Mouse (Mus musculus) cerebellum, adult 2 months (tissue): ENCODE data around the gene Slc16a5. TPM values are rescaled to one million over a fixed set of nuclear protein-coding genes. Genes with fewer than 3 reads are reported as not detected.

Source experiments
- DNase-seq, 2 experiments: peaks; one replicate each; pipeline ENCODE4 v3.0.0; 2021
- H3K27ac ChIP-seq: fragments of 200-500 bp; 2 replicates; pipeline ENCODE4 v1.5.1; 2012; ENCODE audit warnings: low read length, control low read depth, inconsistent platforms; ENCODE audit not compliant: insufficient read depth
- H3K27me3 ChIP-seq: fragments of 200-500 bp; 2 replicates; pipeline ENCODE4 v1.6.1; 2012; ENCODE audit warnings: inconsistent platforms, mild to moderate bottlenecking, low read length, moderate library complexity; ENCODE audit not compliant: control insufficient read depth, insufficient read depth
- H3K4me1 ChIP-seq: fragments of 200-500 bp; 2 replicates; pipeline ENCODE4 v1.6.1; 2011; ENCODE audit warnings: low read length; ENCODE audit not compliant: control insufficient read depth, insufficient read depth
- H3K4me3 ChIP-seq: fragments of 200-500 bp; replicated peaks from 2 replicates; pipeline ENCODE3; 2011; ENCODE audit warnings: mild to moderate bottlenecking, low read depth, low read length, control low read depth; ENCODE audit not compliant: insufficient read depth
- CTCF ChIP-seq: fragments of 200-500 bp; IDR thresholded peaks from 2 replicates; pipeline ENCODE4 v1.5.1; 2011; ENCODE audit warnings: low read depth, mild to moderate bottlenecking, control low read depth, low read length, moderate library complexity, borderline replicate concordance; ENCODE audit not compliant: insufficient read depth
- POLR2A ChIP-seq: fragments of 200-500 bp; IDR thresholded peaks from 2 replicates; pipeline ENCODE4 v1.6.1; 2011; ENCODE audit warnings: low read length, control low read depth, borderline replicate concordance; ENCODE audit not compliant: insufficient read depth
- WGBS: fragments of 180-500 bp; shearing (Covaris S2); methylation state at CpG from one replicate; pipeline ENCODE4 v1.1.7; 2018; 5-methylcytosine and 5-hydroxymethylcytosine counted together
- polyA plus RNA-seq: library from polyadenylated mRNA; depleted of rRNA; stranded (reverse); fragments of >200 nt; gene quantifications from 2 replicates; pipeline ENCODE4 v1.2.3, GENCODE M21; 2012; rRNA removed

Slc16a5 gene
- polyA plus RNA-seq: 0.08 and 0.25 TPM in 2 replicates

DNA sequence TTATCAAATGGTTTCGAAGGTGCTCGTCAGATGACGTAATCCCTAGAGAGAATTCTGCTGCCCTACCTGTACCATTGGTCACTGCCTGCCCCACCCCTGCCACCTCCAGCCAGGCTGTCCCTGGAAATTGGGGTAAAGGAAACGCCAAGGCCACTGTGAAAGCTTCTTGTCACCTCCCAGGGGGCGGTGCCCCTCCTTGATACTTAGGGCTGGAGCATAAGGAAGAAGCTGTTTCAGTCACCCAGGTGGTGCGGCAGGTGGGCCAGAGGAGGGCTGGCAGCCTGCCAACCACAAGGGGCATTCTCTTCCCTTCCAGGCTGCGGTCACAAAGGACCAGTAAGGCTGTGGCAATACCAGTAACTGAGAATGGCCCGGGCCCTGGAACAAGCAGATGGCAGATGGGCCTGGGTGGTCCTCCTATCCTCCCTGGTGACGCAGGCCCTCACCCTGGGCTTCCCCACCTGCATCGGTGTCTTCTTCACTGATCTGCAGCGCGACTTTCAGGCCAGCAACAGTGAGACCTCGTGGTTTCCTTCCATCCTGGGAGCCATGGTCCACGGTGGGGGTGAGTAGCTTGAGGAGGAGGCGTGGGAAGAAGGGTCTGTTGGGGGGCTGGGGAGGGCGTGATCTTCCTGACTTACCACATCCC, at the start of gene Slc16a5:
Slc16a5 (plus strand) TSS at position 232 of the 649 bp plus-strand sequence.
- H3K27me3 ChIP-seq: no peaks in the 10 kb centered on the region
- WGBS: 58% methylated on average over 16 of the region's 16 CpGs
- TF ChIP-seq POLR2A (no peak), CTCF (no peak)
- H3K4me1 ChIP-seq: peaks cover 9% of the 10 kb centered on the region; the same call in 1 of the 2 replicates
- H3K27ac ChIP-seq: no peak within 1 kb of the TSS
- DNase-seq: no peak
- no peak within 1 kb of the TSS for H3K4me3 ChIP-seq

- 1% methylated on average over 55 of the region's 56 CpGs for WGBS
- no peak for TF ChIP-seq CTCF
- TF ChIP-seq POLR2A: peak; percentile 90
- Histone ChIP-seq H3K4me3 (peak within 1 kb of the TSS; percentile 91), H3K27me3 (no peaks in the 10 kb centered on the region), H3K4me1 (peaks cover 4% of the 10 kb centered on the region; the same call in 1 of the 2 replicates), H3K27ac (peak within 1 kb of the TSS; percentile 77)
- peak; percentile 95 to 98 for DNase-seq
These were observed 42.6 kb upstream of the Slc16a5 start, which contains the start of the genes Atp5h and Kctd2 for GRCm38 (mm10) chr11:115419531-115420237. Atp5h (minus strand) TSS chr11:115419962. Kctd2 (plus strand) TSS chr11:115420128.

DNA sequence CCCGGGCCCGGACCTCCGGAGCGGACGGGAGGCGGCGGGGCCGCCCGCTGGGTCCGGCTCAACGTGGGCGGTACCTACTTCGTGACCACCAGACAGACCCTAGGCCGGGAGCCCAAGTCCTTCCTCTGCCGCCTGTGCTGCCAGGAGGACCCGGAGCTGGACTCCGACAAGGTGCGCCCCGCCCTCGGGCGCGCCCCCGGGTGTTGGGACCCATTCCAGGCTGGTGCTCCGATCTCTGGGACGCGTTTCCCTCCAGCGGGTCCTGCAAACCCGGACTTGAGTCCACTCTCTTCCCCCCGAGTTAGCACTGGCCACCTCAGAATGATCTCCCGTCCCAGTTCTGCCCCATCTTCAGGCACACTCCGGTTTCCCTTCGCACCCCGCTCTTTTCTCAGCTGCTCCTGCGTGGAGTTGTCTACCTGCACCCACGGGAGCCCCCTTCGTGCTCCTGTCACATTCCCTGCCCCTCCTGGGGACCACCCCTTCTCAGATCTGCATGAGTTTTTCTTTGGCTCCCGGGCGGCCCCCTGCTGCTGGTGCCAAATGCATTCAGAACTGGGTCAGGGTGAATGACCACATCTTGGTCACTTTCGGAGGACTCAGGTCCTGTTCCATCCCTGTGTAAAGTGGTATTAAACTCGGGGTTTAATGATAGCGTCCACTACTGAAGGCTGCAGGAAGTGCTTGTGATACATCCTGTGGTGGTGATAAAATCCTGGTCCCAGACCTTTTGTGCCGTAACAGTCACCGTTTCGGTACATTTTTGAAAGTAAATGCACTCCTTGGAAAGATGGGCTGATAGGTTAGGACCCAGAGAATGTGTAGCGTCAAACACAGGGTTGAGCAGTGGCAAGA, 41.7 kb upstream of the Slc16a5 start:
- Histone ChIP-seq H3K4me1 (peaks cover 4% of the 10 kb centered on the region; the same call in 1 of the 2 replicates), H3K27ac (peak overlapping the region; percentile 70), H3K4me3 (peak overlapping the region; percentile 64), H3K27me3 (no peaks in the 10 kb centered on the region)
- TF ChIP-seq POLR2A: no peak
- no peak for TF ChIP-seq CTCF
- WGBS: under 1% methylated on average over 45 of the region's 45 CpGs
- peak; percentile 71 to 78 for DNase-seq

DNA sequence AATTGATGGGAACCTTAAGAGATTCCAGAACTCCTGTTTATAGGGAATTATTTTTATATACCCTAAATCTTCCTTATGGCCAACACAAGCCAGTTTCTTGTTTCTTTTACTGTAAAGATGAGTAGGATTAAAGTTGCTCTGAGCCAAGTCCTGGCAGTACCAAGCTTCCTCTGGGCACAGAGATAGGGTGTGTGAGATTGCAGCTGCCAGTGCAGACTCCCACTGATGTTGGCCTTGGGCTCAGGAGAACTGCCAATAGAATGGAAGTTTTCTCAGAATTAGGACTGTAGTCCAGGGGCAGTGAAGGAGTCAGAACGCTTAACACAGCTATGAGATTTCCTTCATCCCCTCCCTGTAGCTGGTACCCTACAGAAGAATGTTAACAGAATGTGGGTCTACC, 40.9 kb upstream of the Slc16a5 start:
- no peak for TF ChIP-seq CTCF
- no peak for TF ChIP-seq POLR2A
- peaks cover 4% of the 10 kb centered on the region; the same call in 1 of the 2 replicates for H3K4me1 ChIP-seq
- 0% methylated on average over 1 of the region's 1 CpGs for WGBS
- H3K4me3 ChIP-seq: peak overlapping the region; percentile 64
- peak in 1 of 2 experiments; percentile 21 for DNase-seq
- H3K27me3 ChIP-seq: no peaks in the 10 kb centered on the region
- H3K27ac ChIP-seq: no peak overlapping the region

GRCm38 (mm10) chr11:115421972-115422371, 40.3 kb upstream of the Slc16a5 start:
- WGBS: 77% methylated on average over 16 of the region's 16 CpGs
- DNase-seq: peak in 1 of 2 experiments; percentile 44

GRCm38 (mm10) chr11:115423091-115423490, 39.2 kb upstream of the Slc16a5 start:
- Histone ChIP-seq H3K4me1 (peaks cover 13% of the 10 kb centered on the region; the same call in 1 of the 2 replicates), H3K4me3 (no peak overlapping the region), H3K27ac (no peak overlapping the region), H3K27me3 (no peaks in the 10 kb centered on the region)
- WGBS: 78% methylated on average over 3 of the region's 3 CpGs
- TF ChIP-seq POLR2A: no peak
- no peak for TF ChIP-seq CTCF
- no peak for DNase-seq

More at GRCm38 (mm10) chr11:115421972-115422371, 40.3 kb upstream of the Slc16a5 start:
- Histone ChIP-seq H3K4me3 (peak overlapping the region; percentile 20), H3K4me1 (peaks cover 4% of the 10 kb centered on the region; the same call in 1 of the 2 replicates), H3K27me3 (no peaks in the 10 kb centered on the region), H3K27ac (no peak overlapping the region)
- TF ChIP-seq POLR2A: no peak
- TF ChIP-seq CTCF: no peak

DNA sequence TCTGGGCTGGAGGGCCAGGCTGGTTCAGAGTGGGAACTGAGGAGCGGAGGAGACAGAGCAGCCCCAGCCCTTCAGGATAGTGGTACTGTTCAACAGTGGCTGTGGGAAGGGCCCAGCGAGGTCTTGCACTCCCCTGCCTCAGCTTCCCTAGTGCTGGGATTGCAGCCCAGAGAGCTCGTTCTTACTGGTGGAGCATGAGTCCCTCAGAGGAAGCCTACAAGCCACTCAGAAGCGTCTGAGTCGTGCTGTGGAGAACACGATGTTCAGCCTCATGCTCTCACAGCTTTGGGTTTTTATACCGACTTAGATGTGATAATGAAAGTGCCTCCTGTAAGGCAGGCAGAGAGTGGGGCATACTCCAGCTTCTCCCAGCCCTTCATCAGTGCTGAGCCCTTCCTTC, 37.6 kb upstream of the Slc16a5 start:
- DNase-seq: no peak
- H3K27me3 ChIP-seq: no peaks in the 10 kb centered on the region
- no peak overlapping the region for H3K27ac ChIP-seq
- 86% methylated on average over 7 of the region's 7 CpGs for WGBS
- TF ChIP-seq CTCF (no peak), POLR2A (no peak)
- H3K4me3 ChIP-seq: no peak overlapping the region
- peaks cover 23% of the 10 kb centered on the region for H3K4me1 ChIP-seq
